Mouse (Mus musculus): Measurements from ENCODE around the gene Akna. TPM values are rescaled to one million over a fixed set of nuclear protein-coding genes. Genes with fewer than 3 reads are reported as not detected.
A peak's percentile ranks its signal among the peaks of the same experiment; 100 is the strongest.

The Akna gene
- polyA plus RNA-seq, 1 experiment from 2014 or later: 10.6 TPM

DNA sequence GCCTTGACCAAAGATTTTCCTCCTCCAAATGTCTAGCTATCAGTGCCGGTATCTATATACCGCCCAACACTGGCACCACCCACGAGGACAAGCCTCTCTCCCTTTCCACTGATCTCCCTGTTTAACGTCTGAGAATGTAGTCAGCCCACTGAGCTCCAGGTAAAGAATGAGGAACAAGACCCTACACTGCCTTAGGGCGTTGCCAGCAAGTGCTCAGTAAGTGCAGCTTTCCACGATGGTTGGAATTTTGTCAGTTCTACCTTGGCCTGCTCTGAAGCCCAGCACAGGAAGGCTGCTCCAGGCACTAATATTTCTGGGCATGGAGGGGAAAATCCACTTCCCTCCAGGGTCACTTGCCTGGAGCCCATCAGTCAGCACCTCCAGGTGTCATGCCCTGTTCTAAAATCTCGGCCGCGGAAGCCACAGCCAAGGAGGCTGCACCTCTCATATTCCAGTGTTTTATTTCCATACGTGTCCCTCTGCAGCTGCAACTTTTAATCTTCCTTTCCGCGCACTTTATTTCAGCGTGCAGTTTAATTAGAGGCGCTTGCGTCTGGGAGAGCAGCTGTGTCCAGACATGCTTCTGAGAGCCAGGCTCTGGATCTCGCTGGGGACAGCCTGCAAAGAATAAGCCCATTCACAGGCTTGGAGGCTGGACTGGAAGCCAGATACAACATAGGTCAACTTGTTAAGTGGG is 34.1 kb upstream of the Akna start:
- no peaks in the 10 kb centered on the region; the same call in 1 of the 2 replicates for H3K9me3 ChIP-seq (ENCODE audit: control insufficient read depth, low read length)
- H3K27me3 ChIP-seq (ENCODE audit: control insufficient read depth, insufficient read depth, low read depth, low read length): no peaks in the 10 kb centered on the region
- no peak overlapping the region for H3K4me3 ChIP-seq (ENCODE audit: low read length)
- WGBS: 49% methylated on average over 16 of the region's 16 CpGs
- H3K4me2 ChIP-seq (ENCODE audit: low read depth, low read length): no peak overlapping the region
- peak; percentile 53 for ATAC-seq (ENCODE audit: low read depth)
- H3K27ac ChIP-seq (ENCODE audit: low read length): peak overlapping the region; percentile 18; the same call in 1 of the 2 replicates
- peaks cover 6% of the 10 kb centered on the region; the same call in 1 of the 2 replicates for H3K4me1 ChIP-seq (replicated peaks; ENCODE audit: control insufficient read depth, insufficient read depth, low read length)
- H3K36me3 ChIP-seq (ENCODE audit: control insufficient read depth, insufficient read depth, low read length): no peaks in the 10 kb centered on the region
- H3K9ac ChIP-seq (ENCODE audit: low read length): no peak overlapping the region

DNA sequence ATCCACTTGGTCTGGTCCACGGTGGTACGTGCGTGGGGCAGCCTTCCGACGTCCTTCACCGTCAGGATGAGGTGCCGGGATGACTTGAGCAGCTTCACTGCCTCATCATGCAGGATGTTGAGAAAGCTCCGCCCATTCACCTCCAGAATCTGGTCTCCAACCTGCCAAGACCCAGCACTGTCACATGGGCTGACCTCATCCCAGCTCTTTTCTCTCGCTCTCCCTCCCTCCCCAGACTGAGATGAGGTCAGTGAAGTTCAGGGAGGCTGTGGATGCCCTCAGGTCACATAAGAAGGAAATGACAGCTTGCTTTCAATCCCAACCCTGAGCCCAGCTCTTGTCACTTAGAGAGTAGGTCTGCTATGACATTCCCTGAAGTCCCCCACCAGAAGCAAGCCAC is 32.2 kb upstream of the Akna start:
- no peak overlapping the region for H3K27ac ChIP-seq (ENCODE audit: low read length)
- H3K9ac ChIP-seq (ENCODE audit: low read length): no peak overlapping the region
- no peak for ATAC-seq (ENCODE audit: low read depth)
- H3K4me2 ChIP-seq (ENCODE audit: low read depth, low read length): no peak overlapping the region
- no peaks in the 10 kb centered on the region for H3K36me3 ChIP-seq (ENCODE audit: control insufficient read depth, insufficient read depth, low read length)
- H3K4me1 ChIP-seq (replicated peaks; ENCODE audit: control insufficient read depth, insufficient read depth, low read length): peaks cover 6% of the 10 kb centered on the region; the same call in 1 of the 2 replicates
- no peaks in the 10 kb centered on the region; the same call in 1 of the 2 replicates for H3K9me3 ChIP-seq (ENCODE audit: control insufficient read depth, low read length)
- no peaks in the 10 kb centered on the region for H3K27me3 ChIP-seq (ENCODE audit: control insufficient read depth, insufficient read depth, low read depth, low read length)
- 62% methylated on average over 9 of the region's 9 CpGs for WGBS
- H3K4me3 ChIP-seq (ENCODE audit: low read length): no peak overlapping the region

- Histone ChIP-seq H3K9ac (ENCODE audit: low read length) (no peak overlapping the region), H3K4me1 (replicated peaks; ENCODE audit: control insufficient read depth, insufficient read depth, low read length) (no peaks in the 10 kb centered on the region), H3K27me3 (ENCODE audit: control insufficient read depth, insufficient read depth, low read depth, low read length) (no peaks in the 10 kb centered on the region), H3K4me2 (ENCODE audit: low read depth, low read length) (no peak overlapping the region), H3K9me3 (ENCODE audit: control insufficient read depth, low read length) (no peaks in the 10 kb centered on the region), H3K4me3 (ENCODE audit: low read length) (no peak overlapping the region), H3K27ac (ENCODE audit: low read length) (no peak overlapping the region), H3K36me3 (ENCODE audit: control insufficient read depth, insufficient read depth, low read length) (no peaks in the 10 kb centered on the region)
- WGBS: 53% methylated on average over 5 of the region's 5 CpGs
- no peak for ATAC-seq (ENCODE audit: low read depth)
Measured at GRCm38 (mm10) chr4:63431098-63431497, 27.9 kb upstream of the Akna start.

DNA sequence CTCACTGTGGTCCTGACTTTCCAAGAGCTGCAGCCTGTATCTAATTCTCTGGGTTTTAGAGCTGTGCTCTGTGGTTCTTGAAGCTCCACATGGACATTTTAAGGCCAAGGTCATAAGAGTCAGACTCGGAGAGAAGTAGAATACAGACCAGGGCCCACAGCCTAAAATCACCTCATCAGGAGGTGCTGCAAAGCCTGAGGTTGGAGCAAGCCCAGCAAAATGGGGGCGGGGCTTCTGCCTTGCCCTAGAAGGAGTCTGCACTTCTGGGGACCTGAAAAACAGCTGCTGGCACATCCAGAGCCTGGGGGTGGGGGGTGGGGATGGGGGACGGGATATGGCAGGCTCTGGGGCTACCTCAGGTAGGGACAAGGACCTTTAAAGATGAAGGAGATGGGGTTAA is 27.2 kb upstream of the Akna start:
- Histone ChIP-seq H3K27ac (ENCODE audit: low read length) (no peak overlapping the region), H3K36me3 (ENCODE audit: control insufficient read depth, insufficient read depth, low read length) (no peaks in the 10 kb centered on the region), H3K9me3 (ENCODE audit: control insufficient read depth, low read length) (no peaks in the 10 kb centered on the region), H3K9ac (ENCODE audit: low read length) (no peak overlapping the region), H3K4me3 (ENCODE audit: low read length) (no peak overlapping the region), H3K4me2 (ENCODE audit: low read depth, low read length) (no peak overlapping the region), H3K4me1 (replicated peaks; ENCODE audit: control insufficient read depth, insufficient read depth, low read length) (no peaks in the 10 kb centered on the region), H3K27me3 (ENCODE audit: control insufficient read depth, insufficient read depth, low read depth, low read length) (no peaks in the 10 kb centered on the region)
- ATAC-seq (ENCODE audit: low read depth): no peak
- WGBS: 42% methylated on average over 3 of the region's 3 CpGs

- no peak overlapping the region for H3K9ac ChIP-seq (ENCODE audit: low read length)
- no peak overlapping the region for H3K4me2 ChIP-seq (ENCODE audit: low read depth, low read length)
- no peaks in the 10 kb centered on the region for H3K36me3 ChIP-seq (ENCODE audit: control insufficient read depth, insufficient read depth, low read length)
- ATAC-seq (ENCODE audit: low read depth): no peak
- 50% methylated on average over 8 of the region's 8 CpGs for WGBS
- no peaks in the 10 kb centered on the region for H3K9me3 ChIP-seq (ENCODE audit: control insufficient read depth, low read length)
- no peak overlapping the region for H3K27ac ChIP-seq (ENCODE audit: low read length)
- no peaks in the 10 kb centered on the region for H3K4me1 ChIP-seq (replicated peaks; ENCODE audit: control insufficient read depth, insufficient read depth, low read length)
- H3K4me3 ChIP-seq (ENCODE audit: low read length): no peak overlapping the region
- H3K27me3 ChIP-seq (ENCODE audit: control insufficient read depth, insufficient read depth, low read depth, low read length): no peaks in the 10 kb centered on the region
Measured at GRCm38 (mm10) chr4:63426308-63426707, 23.2 kb upstream of the Akna start.

DNA sequence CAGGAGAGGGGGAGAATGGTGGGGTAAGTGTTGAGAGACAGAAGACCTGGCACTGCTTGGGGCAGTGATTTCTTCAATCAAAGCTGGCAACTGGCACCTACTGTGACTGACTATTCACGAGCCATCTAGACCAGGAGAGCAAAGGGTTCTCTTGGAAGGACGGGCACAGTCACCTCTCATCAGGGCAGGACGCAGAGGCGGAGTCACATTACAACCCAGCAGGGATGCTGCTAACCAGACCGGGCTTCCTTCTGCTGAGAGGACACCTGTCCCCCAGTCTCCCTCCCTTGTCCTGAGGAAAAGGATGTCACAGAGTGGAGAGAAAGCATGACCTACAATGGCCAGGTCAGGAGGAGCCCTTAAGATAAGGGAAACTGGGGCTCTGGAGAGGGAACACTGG is 20.7 kb upstream of the Akna start:
- H3K27me3 ChIP-seq (ENCODE audit: control insufficient read depth, insufficient read depth, low read depth, low read length): no peaks in the 10 kb centered on the region
- H3K9ac ChIP-seq (ENCODE audit: low read length): no peak overlapping the region
- H3K4me2 ChIP-seq (ENCODE audit: low read depth, low read length): no peak overlapping the region
- H3K4me3 ChIP-seq (ENCODE audit: low read length): no peak overlapping the region
- no peaks in the 10 kb centered on the region for H3K36me3 ChIP-seq (ENCODE audit: control insufficient read depth, insufficient read depth, low read length)
- ATAC-seq (ENCODE audit: low read depth): no peak
- no peaks in the 10 kb centered on the region for H3K9me3 ChIP-seq (ENCODE audit: control insufficient read depth, low read length)
- WGBS: 30% methylated on average over 5 of the region's 5 CpGs
- H3K4me1 ChIP-seq (replicated peaks; ENCODE audit: control insufficient read depth, insufficient read depth, low read length): no peaks in the 10 kb centered on the region; the same call in 1 of the 2 replicates
- no peak overlapping the region for H3K27ac ChIP-seq (ENCODE audit: low read length)

DNA sequence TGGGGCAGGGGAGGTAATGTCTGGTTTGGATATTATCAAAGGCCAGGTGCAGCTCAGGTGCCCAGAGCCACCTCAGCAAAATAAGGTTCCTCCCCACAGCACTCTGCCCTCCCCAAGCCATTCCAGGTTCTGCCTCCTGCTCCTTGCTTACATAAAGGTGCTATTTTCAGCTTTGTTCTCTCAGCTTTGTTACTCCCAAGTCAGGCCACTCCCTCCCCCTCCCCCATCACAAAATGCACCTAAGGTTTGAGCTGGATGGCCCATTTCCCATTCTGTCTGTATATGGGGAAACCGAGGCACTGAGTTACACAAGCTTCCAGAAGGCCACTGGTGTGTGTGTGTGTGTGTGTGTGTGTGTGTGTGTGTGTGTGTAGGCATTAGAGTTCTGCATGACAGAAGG is 20.1 kb upstream of the Akna start:
- ATAC-seq (ENCODE audit: low read depth): no peak
- H3K27ac ChIP-seq (ENCODE audit: low read length): no peak overlapping the region
- no peak overlapping the region for H3K4me3 ChIP-seq (ENCODE audit: low read length)
- H3K9me3 ChIP-seq (ENCODE audit: control insufficient read depth, low read length): no peaks in the 10 kb centered on the region
- H3K27me3 ChIP-seq (ENCODE audit: control insufficient read depth, insufficient read depth, low read depth, low read length): no peaks in the 10 kb centered on the region
- H3K4me2 ChIP-seq (ENCODE audit: low read depth, low read length): no peak overlapping the region
- no peaks in the 10 kb centered on the region for H3K36me3 ChIP-seq (ENCODE audit: control insufficient read depth, insufficient read depth, low read length)
- H3K9ac ChIP-seq (ENCODE audit: low read length): no peak overlapping the region
- H3K4me1 ChIP-seq (replicated peaks; ENCODE audit: control insufficient read depth, insufficient read depth, low read length): no peaks in the 10 kb centered on the region; the same call in 1 of the 2 replicates
- 57% methylated on average over 1 of the region's 1 CpGs for WGBS

DNA sequence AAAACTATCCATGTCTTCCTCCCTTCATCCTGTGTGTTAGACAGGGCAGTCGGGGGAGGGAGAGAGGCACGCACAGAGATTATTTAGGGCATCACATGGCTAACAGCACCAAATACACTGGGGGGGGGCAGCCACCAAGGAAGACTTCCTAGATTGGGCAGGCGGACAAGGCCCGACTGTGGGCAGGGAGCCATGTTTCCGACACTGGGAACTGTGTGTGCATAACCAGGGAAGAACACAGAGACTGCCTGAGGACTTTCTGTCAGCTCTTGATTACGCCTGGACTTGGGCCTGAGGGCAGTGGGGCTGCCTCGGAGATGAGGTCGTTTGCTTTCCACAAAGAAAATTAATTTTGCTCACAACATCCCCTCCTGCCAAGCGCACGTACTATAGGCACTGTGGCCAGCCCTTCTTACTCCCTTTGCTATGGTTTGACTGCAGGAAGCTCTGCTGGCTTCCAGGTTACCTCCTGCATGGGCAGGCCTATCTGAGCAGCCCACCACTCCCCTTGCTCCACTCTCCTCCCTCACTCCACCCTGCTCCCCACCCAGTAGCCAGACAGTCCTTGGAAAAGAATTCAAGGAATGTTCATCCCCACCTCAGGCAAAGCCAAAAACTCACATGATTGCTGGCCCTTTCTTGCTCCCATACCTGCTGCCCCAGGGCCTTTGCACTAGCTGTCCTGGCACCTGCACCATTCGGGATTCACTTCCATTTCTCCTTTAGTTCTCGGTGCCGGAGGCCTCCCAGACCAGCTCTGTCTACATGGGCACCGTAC is 17.2 kb upstream of the Akna start:
- H3K4me3 ChIP-seq (ENCODE audit: low read length): no peak overlapping the region
- ATAC-seq (ENCODE audit: low read depth): no peak; the same call in 1 of the 2 replicates
- no peak overlapping the region for H3K4me2 ChIP-seq (ENCODE audit: low read depth, low read length)
- H3K9ac ChIP-seq (ENCODE audit: low read length): 0 out of 2 replicates have a peak overlapping the region, but pooled peaks have one; percentile 4
- H3K4me1 ChIP-seq (replicated peaks; ENCODE audit: control insufficient read depth, insufficient read depth, low read length): peaks cover 2% of the 10 kb centered on the region; the same call in 1 of the 2 replicates
- no peaks in the 10 kb centered on the region for H3K36me3 ChIP-seq (ENCODE audit: control insufficient read depth, insufficient read depth, low read length)
- WGBS: 56% methylated on average over 14 of the region's 14 CpGs
- no peaks in the 10 kb centered on the region for H3K9me3 ChIP-seq (ENCODE audit: control insufficient read depth, low read length)
- no peaks in the 10 kb centered on the region for H3K27me3 ChIP-seq (ENCODE audit: control insufficient read depth, insufficient read depth, low read depth, low read length)
- no peak overlapping the region for H3K27ac ChIP-seq (ENCODE audit: low read length)

- H3K4me1 ChIP-seq (replicated peaks; ENCODE audit: control insufficient read depth, insufficient read depth, low read length): peaks cover 2% of the 10 kb centered on the region; the same call in 1 of the 2 replicates
- no peaks in the 10 kb centered on the region for H3K27me3 ChIP-seq (ENCODE audit: control insufficient read depth, insufficient read depth, low read depth, low read length)
- WGBS: 80% methylated on average over 11 of the region's 11 CpGs
- H3K27ac ChIP-seq (ENCODE audit: low read length): no peak overlapping the region
- no peaks in the 10 kb centered on the region for H3K36me3 ChIP-seq (ENCODE audit: control insufficient read depth, insufficient read depth, low read length)
- no peak overlapping the region for H3K9ac ChIP-seq (ENCODE audit: low read length)
- H3K4me3 ChIP-seq (ENCODE audit: low read length): no peak overlapping the region
- no peak overlapping the region for H3K4me2 ChIP-seq (ENCODE audit: low read depth, low read length)
- no peaks in the 10 kb centered on the region for H3K9me3 ChIP-seq (ENCODE audit: control insufficient read depth, low read length)
- ATAC-seq (ENCODE audit: low read depth): no peak
Measured at GRCm38 (mm10) chr4:63418270-63418669, 15.1 kb upstream of the Akna start.

Measured in lung, embryonic 16.5 days (tissue).